Mouse (Mus musculus) heart, embryonic 13.5 days (tissue): Measurements from ENCODE around the gene Ces3b. TPM values are rescaled to one million over a fixed set of nuclear protein-coding genes. Genes with fewer than 3 reads are reported as not detected.

ENCODE experiments used
- polyA plus RNA-seq: library from polyadenylated mRNA; unstranded; fragments of >200 nt; fragmentation: Nextera tagmentation; extraction: Ambion mirVana; gene quantifications from 2 replicates; pipeline ENCODE4 v1.2.1, GENCODE M21; 2015

Ces3b gene
- polyA plus RNA-seq, 1 experiment from 2014 or later: not detected

Other genes starting within 250 kb of the Ces3b start
- gene Ces2c, start 236.7 kb upstream of the Ces3b start, polyA plus RNA-seq: not detected in 2 replicates
- not detected in 2 replicates for gene Ces2e, start 157.5 kb upstream of the Ces3b start, polyA plus RNA-seq
- gene Ces2f, start 136.4 kb upstream of the Ces3b start, polyA plus RNA-seq: not detected in 2 replicates
- 1.4 and 2.0 TPM in 2 replicates for gene Ces2g, start 122.0 kb upstream of the Ces3b start, polyA plus RNA-seq
- gene Ces2h, start 82.9 kb upstream of the Ces3b start, polyA plus RNA-seq: not detected in 2 replicates
- not detected in 2 replicates for gene Ces3a, start 35.2 kb upstream of the Ces3b start, polyA plus RNA-seq
- gene Ces4a, start 48.0 kb downstream of the Ces3b start, polyA plus RNA-seq: not detected in 2 replicates
- 39.4 and 43.0 TPM in 2 replicates for gene Cbfb, start 86.9 kb downstream of the Ces3b start, polyA plus RNA-seq
- 17.3 and 18.2 TPM in 2 replicates for gene D230025D16Rik, start 141.4 kb downstream of the Ces3b start, polyA plus RNA-seq
- 11.8 and 14.5 TPM in 2 replicates for gene B3gnt9, start 171.4 kb downstream of the Ces3b start, polyA plus RNA-seq
- 18.3 and 18.8 TPM in 2 replicates for gene Tradd, start 180.9 kb downstream of the Ces3b start, polyA plus RNA-seq
- 3.2 and 3.3 TPM in 2 replicates for gene Fbxl8, start 180.9 kb downstream of the Ces3b start, polyA plus RNA-seq
- 0.15 TPM in 1 of 2 replicates, not detected in the other for gene Hsf4, start 186.0 kb downstream of the Ces3b start, polyA plus RNA-seq
- 2.5 and 2.7 TPM in 2 replicates for gene Nol3, start 192.4 kb downstream of the Ces3b start, polyA plus RNA-seq
- gene 4931428F04Rik, start 206.1 kb downstream of the Ces3b start, polyA plus RNA-seq: 6.0 and 6.5 TPM in 2 replicates
- 15.5 and 15.9 TPM in 2 replicates for gene Exoc3l, start 212.3 kb downstream of the Ces3b start, polyA plus RNA-seq
- 58.7 and 59.3 TPM in 2 replicates for gene E2f4, start 213.9 kb downstream of the Ces3b start, polyA plus RNA-seq
- 2.3 and 2.6 TPM in 2 replicates for gene Elmo3, start 221.8 kb downstream of the Ces3b start, polyA plus RNA-seq
- gene Lrrc29, start 242.5 kb downstream of the Ces3b start, polyA plus RNA-seq: 0.96 and 1.2 TPM in 2 replicates
- 75.9 and 92.9 TPM in 2 replicates for gene Tmem208, start 242.6 kb downstream of the Ces3b start, polyA plus RNA-seq